Mouse (Mus musculus) heart, embryonic 12.5 days (tissue): ENCODE data around the gene Fuom. TPM values are rescaled to one million over a fixed set of nuclear protein-coding genes. Genes with fewer than 3 reads are reported as not detected.
A peak's percentile ranks its signal among the peaks of the same experiment; 100 is the strongest.

Experiments
- ATAC-seq: fragments of 200-750 bp; cut with Nextera tagmentation; 2 replicates; pipeline ENCODE4 v1.8.0; 2017; ENCODE audit warnings: moderate TSS enrichment, moderate library complexity; ENCODE audit not compliant: insufficient number of reproducible peaks, low FRiP score
- H3K27ac ChIP-seq: fragments of 300-500 bp; sonication (generic); 2 replicates; pipeline ENCODE4 v1.5.1; 2016; ENCODE audit warnings: mild to moderate bottlenecking, moderate library complexity; ENCODE audit not compliant: poor library complexity, severe bottlenecking
- H3K27me3 ChIP-seq: fragments of 300-500 bp; sonication (generic); replicated peaks from 2 replicates; pipeline ENCODE4 v1.6.1; 2016; ENCODE audit warnings: mild to moderate bottlenecking, moderate library complexity
- H3K36me3 ChIP-seq: fragments of 300-500 bp; sonication (generic); 2 replicates; pipeline ENCODE4 v1.6.1; 2016; ENCODE audit warnings: mild to moderate bottlenecking, moderate library complexity
- H3K4me1 ChIP-seq: fragments of 300-500 bp; sonication (generic); replicated peaks from 2 replicates; pipeline ENCODE4 v1.6.1; 2016; ENCODE audit warnings: mild to moderate bottlenecking
- H3K4me2 ChIP-seq: fragments of 300-500 bp; sonication (generic); 2 replicates; pipeline ENCODE4 v1.6.1; 2016; ENCODE audit warnings: mild to moderate bottlenecking, moderate library complexity
- H3K4me3 ChIP-seq: fragments of 300-500 bp; sonication (generic); 2 replicates; pipeline ENCODE4 v1.5.1; 2016; ENCODE audit warnings: mild to moderate bottlenecking
- H3K9ac ChIP-seq: fragments of 300-500 bp; sonication (generic); 2 replicates; pipeline ENCODE4 v1.6.1; 2016; ENCODE audit warnings: mild to moderate bottlenecking, moderate library complexity
- H3K9me3 ChIP-seq: fragments of 300-500 bp; sonication (generic); replicated peaks from 2 replicates; pipeline ENCODE4 v1.6.1; 2016; ENCODE audit warnings: mild to moderate bottlenecking, moderate library complexity
- WGBS: fragments of 180-500 bp; shearing (Covaris S2); methylation state at CpG from one replicate; pipeline ENCODE4 v1.1.7; 2016; 5-methylcytosine and 5-hydroxymethylcytosine counted together
- polyA plus RNA-seq: library from polyadenylated mRNA; unstranded; fragments of >200 nt; fragmentation: Nextera tagmentation; extraction: Ambion mirVana; gene quantifications from 2 replicates; pipeline ENCODE4 v1.2.1, GENCODE M21; 2016

Fuom gene
- polyA plus RNA-seq, 1 experiment from 2014 or later: 83.0 TPM

DNA sequence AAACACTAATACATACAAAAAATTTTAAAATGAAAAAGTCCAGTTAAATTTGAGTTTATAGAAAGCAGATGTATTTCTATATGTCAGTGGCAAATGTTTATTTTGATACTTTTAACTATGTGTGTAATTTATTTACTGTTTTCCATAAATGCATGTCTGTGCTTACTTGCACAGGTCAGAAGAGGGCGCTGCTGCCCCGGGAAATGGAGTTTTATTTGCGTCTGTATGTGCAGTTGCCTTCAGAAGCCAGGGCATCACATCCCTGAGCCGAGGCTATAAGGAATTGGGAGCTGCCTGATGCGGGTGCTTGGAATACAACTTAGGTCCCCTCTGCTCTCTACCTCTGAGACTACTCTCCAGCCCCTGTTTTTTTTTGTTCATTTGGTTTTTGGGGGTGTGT, 23.5 kb downstream of the Fuom start:
- H3K27ac ChIP-seq: no peak overlapping the region
- 0 out of 2 replicates have a peak, but pooled peaks cover 7% of the 10 kb centered on the region for H3K4me1 ChIP-seq
- H3K9me3 ChIP-seq: peaks cover 5% of the 10 kb centered on the region; the same call in 1 of the 2 replicates
- H3K4me2 ChIP-seq: no peak overlapping the region
- 4% methylated on average over 5 of the region's 5 CpGs for WGBS
- no peak overlapping the region for H3K4me3 ChIP-seq
- no peak for ATAC-seq
- no peak overlapping the region for H3K9ac ChIP-seq
- peaks cover 67% of the 10 kb centered on the region for H3K27me3 ChIP-seq
- H3K36me3 ChIP-seq: no peaks in the 10 kb centered on the region

DNA sequence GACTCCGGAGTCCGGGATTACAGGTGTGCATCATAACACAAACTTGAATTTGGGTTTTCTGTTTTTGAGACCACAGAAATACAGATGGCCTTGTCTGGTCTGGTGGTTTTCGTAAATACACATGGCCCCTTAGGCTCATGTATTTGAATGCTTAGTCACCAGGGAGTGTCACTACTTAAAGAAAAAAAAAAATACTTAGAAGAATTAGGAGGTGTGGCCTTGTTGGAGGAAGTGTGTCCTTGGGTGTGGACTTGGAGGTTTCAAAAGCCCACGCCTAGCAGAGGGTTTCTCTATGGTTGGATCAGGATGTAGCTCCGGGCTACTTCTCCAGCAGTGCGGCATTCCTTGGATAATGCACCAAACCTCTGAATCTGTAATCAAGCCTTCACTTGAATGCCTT, 24.5 kb downstream of the Fuom start:
- WGBS: 67% methylated on average over 6 of the region's 6 CpGs
- H3K4me3 ChIP-seq: no peak overlapping the region
- no peak overlapping the region for H3K4me2 ChIP-seq
- H3K9ac ChIP-seq: no peak overlapping the region
- H3K36me3 ChIP-seq: no peaks in the 10 kb centered on the region
- peaks cover 5% of the 10 kb centered on the region; the same call in 1 of the 2 replicates for H3K9me3 ChIP-seq
- 0 out of 2 replicates have a peak, but pooled peaks cover 7% of the 10 kb centered on the region for H3K4me1 ChIP-seq
- peaks cover 70% of the 10 kb centered on the region for H3K27me3 ChIP-seq
- no peak for ATAC-seq
- H3K27ac ChIP-seq: no peak overlapping the region

DNA sequence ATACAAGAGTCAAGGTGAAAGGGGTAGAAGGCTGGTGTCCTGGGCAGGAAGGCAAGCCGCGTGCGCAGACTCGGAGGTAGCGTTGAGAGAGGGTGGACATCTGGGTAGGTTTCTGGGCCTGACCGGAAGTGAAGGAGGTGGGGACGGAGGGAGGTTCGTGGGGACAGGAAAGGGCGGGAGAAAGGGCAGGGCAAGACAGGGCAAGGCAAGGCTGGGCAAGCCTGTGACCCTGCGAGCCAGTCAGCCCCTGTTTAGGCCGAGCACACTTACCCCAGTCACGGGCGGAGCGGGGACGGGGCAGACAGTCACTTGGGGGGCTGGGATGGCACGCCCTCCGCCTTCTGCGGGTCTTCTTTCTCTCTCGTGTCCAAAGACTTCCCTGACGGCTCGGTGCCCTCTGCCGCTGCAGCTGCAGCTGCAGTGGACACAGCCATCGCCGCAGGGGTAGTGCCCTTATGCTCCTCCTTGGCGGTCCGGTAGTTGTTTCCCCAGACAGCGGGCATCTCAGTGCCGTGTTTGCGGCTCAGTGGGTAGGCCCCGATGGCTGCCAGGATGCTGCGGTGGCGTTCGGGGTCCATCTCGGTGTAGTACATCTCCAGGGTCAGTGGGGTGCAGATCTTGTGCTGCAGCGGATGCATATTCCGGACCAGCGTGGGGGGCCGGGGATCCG, 32.1 kb downstream of the Fuom start:
- Histone ChIP-seq H3K27me3 (peaks cover 80% of the 10 kb centered on the region), H3K9ac (peak overlapping the region; percentile 66), H3K27ac (no peak overlapping the region), H3K4me3 (peak overlapping the region; percentile 45), H3K4me2 (peak overlapping the region; percentile 77), H3K9me3 (peaks cover 3% of the 10 kb centered on the region; the same call in 1 of the 2 replicates), H3K36me3 (no peaks in the 10 kb centered on the region), H3K4me1 (peaks cover 8% of the 10 kb centered on the region; the same call in 1 of the 2 replicates)
- peak; percentile 51; the same call in 1 of the 2 replicates for ATAC-seq
- WGBS: 22% methylated on average over 39 of the region's 39 CpGs

DNA sequence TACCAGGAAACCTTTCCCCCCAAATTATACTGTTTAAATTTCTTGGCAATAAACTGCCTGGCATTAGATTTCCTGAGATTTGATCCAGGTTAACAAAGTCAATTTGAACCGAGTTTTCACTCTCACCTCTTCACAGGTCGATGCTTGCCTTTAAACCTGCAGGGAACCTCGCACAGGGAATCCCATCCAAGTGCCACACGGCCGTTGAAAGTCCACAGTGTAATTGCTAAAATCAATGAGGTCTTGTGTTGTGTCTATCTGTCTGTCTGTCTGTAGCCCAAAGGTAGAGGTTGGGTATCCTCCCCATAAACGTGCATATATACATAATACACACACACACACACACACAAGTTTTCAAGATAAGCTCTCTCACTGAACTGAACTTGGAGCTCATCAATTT, 34.8 kb downstream of the Fuom start:
- peaks cover 8% of the 10 kb centered on the region; the same call in 1 of the 2 replicates for H3K4me1 ChIP-seq
- H3K36me3 ChIP-seq: no peaks in the 10 kb centered on the region
- no peak overlapping the region for H3K4me2 ChIP-seq
- no peak overlapping the region for H3K9ac ChIP-seq
- no peak overlapping the region for H3K4me3 ChIP-seq
- WGBS: 56% methylated on average over 6 of the region's 6 CpGs
- H3K27ac ChIP-seq: no peak overlapping the region
- peaks cover 84% of the 10 kb centered on the region for H3K27me3 ChIP-seq
- peaks cover 3% of the 10 kb centered on the region; the same call in 1 of the 2 replicates for H3K9me3 ChIP-seq
- no peak for ATAC-seq

DNA sequence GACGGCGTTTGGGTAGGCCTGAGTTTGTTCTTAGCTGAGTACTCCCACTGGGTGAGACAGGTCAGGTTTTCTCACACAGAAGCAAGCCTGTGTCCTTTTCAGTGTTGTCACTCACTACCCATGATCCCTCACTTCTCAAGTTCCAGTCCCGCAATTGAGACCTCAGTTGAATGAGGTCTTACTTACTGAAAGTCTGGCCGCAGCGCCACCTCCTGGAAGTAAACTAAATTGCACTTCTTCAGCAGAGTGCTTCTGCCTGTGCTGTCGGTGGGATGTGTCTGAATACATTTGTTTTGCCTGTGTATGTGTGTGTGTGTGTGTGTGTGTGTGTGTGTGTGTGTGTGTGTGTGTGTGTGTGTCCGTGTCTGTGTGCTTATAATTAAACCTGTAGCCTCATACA, 39.1 kb downstream of the Fuom start:
- no peak overlapping the region for H3K4me3 ChIP-seq
- no peak overlapping the region for H3K4me2 ChIP-seq
- H3K27me3 ChIP-seq: peaks cover 94% of the 10 kb centered on the region
- H3K27ac ChIP-seq: no peak overlapping the region
- peaks cover 14% of the 10 kb centered on the region for H3K4me1 ChIP-seq
- H3K9me3 ChIP-seq: peaks cover 3% of the 10 kb centered on the region; the same call in 1 of the 2 replicates
- 20% methylated on average over 7 of the region's 7 CpGs for WGBS
- H3K9ac ChIP-seq: no peak overlapping the region
- H3K36me3 ChIP-seq: no peaks in the 10 kb centered on the region
- no peak for ATAC-seq

DNA sequence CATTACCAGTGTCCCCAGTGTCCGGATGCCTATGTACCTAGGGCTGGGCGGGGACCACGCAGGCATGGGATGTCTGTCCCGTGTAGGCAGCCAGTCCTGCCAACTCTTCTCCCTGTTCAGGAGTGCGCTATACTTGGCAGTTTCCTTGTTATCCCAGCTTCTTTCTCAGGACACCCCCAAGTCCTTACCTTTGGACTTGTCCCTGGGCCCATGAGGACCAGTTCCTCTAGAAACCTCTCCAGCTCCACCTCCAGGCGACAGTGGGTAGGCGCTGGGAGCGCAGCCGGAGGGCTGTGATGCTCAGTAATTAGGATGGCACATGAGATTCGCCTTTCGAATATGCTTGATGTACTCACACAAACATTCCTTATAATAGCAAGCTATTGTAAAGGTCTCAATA, 39.9 kb downstream of the Fuom start:
- Histone ChIP-seq H3K9me3 (peaks cover 3% of the 10 kb centered on the region; the same call in 1 of the 2 replicates), H3K36me3 (no peaks in the 10 kb centered on the region), H3K4me3 (no peak overlapping the region), H3K27ac (no peak overlapping the region), H3K9ac (no peak overlapping the region), H3K4me1 (peaks cover 18% of the 10 kb centered on the region), H3K4me2 (no peak overlapping the region), H3K27me3 (peaks cover 97% of the 10 kb centered on the region)
- ATAC-seq: no peak
- WGBS: 13% methylated on average over 11 of the region's 11 CpGs

DNA sequence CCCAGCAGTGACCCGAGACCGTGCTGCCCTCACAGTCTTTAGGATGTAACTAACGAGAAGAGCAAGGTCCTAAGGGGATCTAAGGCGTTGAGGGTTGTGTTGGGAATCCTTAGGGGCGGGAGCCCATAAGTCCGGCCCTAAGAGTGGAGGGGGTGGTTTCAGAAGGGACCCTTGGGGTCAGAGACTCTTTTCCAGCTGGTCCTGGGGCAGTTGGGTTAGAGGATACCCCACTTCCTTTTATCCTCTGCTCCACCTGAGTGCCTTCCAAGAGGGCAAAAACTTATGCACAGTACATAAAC, 40.5 kb downstream of the Fuom start:
- no peak for ATAC-seq
- Histone ChIP-seq H3K9ac (no peak overlapping the region), H3K4me3 (peak overlapping the region; percentile 42), H3K27ac (no peak overlapping the region), H3K27me3 (peaks cover 100% of the 10 kb centered on the region), H3K9me3 (peaks cover 2% of the 10 kb centered on the region; the same call in 1 of the 2 replicates), H3K36me3 (no peaks in the 10 kb centered on the region), H3K4me1 (peaks cover 18% of the 10 kb centered on the region), H3K4me2 (peak overlapping the region; percentile 76)
- WGBS: 4% methylated on average over 6 of the region's 6 CpGs

DNA sequence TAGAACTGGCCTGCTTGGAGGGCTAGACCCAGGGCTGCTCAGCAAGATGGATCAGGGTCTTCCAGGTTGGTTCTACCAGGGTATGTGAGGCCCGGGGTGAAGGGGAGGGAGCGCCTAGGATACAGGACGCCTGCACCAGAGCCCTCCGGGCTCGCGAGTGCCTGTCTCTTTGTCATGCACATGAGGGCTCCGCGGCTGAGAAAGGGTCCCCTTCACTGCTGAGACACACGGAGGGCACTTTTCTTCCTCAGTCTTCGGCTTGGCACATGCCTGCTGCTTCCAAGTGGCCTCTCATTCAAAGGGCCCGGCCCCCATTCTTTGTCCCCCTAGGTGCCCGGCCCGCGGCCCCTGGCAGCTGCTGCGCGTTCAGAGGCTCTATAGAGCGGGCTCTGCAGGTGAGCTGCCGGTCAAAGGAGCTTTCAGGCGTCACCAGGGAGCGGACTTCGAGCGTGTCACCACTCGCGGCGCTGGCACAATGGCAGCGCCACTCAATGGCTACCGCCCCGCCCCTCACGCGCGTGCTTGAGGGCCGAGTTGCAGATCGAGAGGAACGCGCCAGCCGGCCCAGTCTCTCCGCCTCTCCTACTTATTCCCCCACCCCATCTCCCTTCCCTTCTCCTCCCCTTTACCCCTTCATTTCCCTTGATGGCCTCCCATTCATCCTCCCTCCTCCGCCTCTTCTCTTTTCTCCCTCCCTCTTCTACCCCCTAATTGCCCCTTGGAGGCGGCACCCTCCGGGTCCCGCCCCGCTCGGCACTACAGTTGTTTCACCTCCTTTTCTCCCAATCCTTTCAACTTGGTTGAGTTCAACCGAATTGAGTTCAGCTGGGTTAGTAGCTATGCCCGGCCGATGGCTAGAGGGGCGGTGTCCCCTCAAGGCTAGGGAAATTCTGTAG, 41.1 kb downstream of the Fuom start:
- Histone ChIP-seq H3K9me3 (no peaks in the 10 kb centered on the region), H3K4me3 (peak overlapping the region; percentile 42), H3K27ac (no peak overlapping the region), H3K36me3 (no peaks in the 10 kb centered on the region), H3K4me2 (peak overlapping the region; percentile 76), H3K4me1 (peaks cover 18% of the 10 kb centered on the region), H3K9ac (no peak overlapping the region; the same call in 1 of the 2 replicates), H3K27me3 (peaks cover 100% of the 10 kb centered on the region)
- no peak for ATAC-seq
- 2% methylated on average over 47 of the region's 47 CpGs for WGBS

DNA sequence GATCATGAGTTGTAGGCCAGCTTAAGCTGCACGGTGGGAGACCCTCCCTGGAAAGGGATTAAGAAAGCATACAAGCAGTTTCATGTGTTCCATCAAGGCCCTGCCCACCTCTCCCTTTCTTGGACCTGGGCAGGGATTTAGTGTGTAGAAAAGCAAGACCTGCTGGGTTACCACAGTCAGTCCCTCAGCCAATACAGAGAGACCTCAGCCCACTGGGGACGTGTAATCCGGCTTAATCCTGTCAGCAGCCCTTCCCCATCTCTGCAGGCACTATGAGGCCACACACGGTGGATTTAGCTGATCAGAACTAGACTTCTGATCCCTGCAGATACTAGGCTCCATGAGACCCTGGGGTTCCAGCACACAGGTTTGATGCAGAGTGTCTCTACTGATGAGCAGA, 42.6 kb downstream of the Fuom start:
- no peak for ATAC-seq
- 18% methylated on average over 4 of the region's 4 CpGs for WGBS

DNA sequence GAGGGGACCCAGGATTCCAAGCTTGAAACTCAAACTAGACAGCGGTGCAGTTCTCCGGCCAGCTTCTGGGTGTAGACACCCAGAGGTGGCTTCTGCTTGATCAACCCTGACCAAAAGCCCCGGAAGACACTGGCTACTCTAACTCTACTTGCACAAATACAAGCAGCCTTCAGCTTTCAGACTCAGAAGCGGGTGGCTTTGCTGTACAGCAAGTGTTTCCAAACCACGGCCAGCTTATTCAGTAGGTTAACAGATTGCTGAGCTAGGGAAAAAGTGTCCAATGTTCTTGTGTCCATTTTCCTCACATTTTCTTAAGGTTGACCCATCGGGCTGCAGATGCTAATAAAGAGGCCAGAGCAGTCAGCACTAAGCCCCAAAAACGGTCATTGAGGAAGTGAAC, 43.7 kb downstream of the Fuom start:
- peaks cover 18% of the 10 kb centered on the region for H3K4me1 ChIP-seq
- H3K36me3 ChIP-seq: no peaks in the 10 kb centered on the region
- H3K27ac ChIP-seq: no peak overlapping the region
- peaks cover 98% of the 10 kb centered on the region for H3K27me3 ChIP-seq
- no peaks in the 10 kb centered on the region for H3K9me3 ChIP-seq
- WGBS: 25% methylated on average over 7 of the region's 7 CpGs
- H3K4me2 ChIP-seq: peak overlapping the region; percentile 77
- peak overlapping the region; percentile 59 for H3K9ac ChIP-seq
- ATAC-seq: no peak
- H3K4me3 ChIP-seq: peak overlapping the region; percentile 51

More for the DNA sequence above, 42.6 kb downstream of the Fuom start:
- no peaks in the 10 kb centered on the region for H3K9me3 ChIP-seq
- no peak overlapping the region for H3K9ac ChIP-seq
- no peak overlapping the region for H3K4me2 ChIP-seq
- no peaks in the 10 kb centered on the region for H3K36me3 ChIP-seq
- peaks cover 100% of the 10 kb centered on the region for H3K27me3 ChIP-seq
- no peak overlapping the region for H3K4me3 ChIP-seq
- H3K27ac ChIP-seq: no peak overlapping the region
- peaks cover 18% of the 10 kb centered on the region for H3K4me1 ChIP-seq
